Mouse (Mus musculus) midbrain, embryonic 14.5 days (tissue): Measurements from ENCODE around the gene Tmem109. TPM values are rescaled to one million over a fixed set of nuclear protein-coding genes. Genes with fewer than 3 reads are reported as not detected.

Experiments
- ATAC-seq: fragments of 200-750 bp; cut with Nextera tagmentation; 2 replicates; pipeline ENCODE4 v1.8.0; 2017; ENCODE audit warnings: moderate number of reproducible peaks, moderate library complexity; ENCODE audit not compliant: low FRiP score, low TSS enrichment
- DNase-seq: peaks from one replicate; pipeline ENCODE4 v3.0.0-alpha.2; 2015
- H3K27ac ChIP-seq: fragments of 300-500 bp; sonication (generic); replicated peaks from 2 replicates; pipeline ENCODE4 v1.5.1; 2014; ENCODE audit warnings: mild to moderate bottlenecking, low read depth, low read length, moderate library complexity
- H3K27me3 ChIP-seq: fragments of 300-500 bp; sonication (generic); 2 replicates; pipeline ENCODE4 v1.6.1; 2014; ENCODE audit warnings: low read length, control low read depth, mixed read lengths; ENCODE audit not compliant: control insufficient read depth, insufficient read depth
- H3K36me3 ChIP-seq: fragments of 300-500 bp; sonication (generic); 2 replicates; pipeline ENCODE4 v1.6.1; 2014; ENCODE audit warnings: low read length, control low read depth; ENCODE audit not compliant: control insufficient read depth, insufficient read depth
- H3K4me1 ChIP-seq: fragments of 300-500 bp; sonication (generic); 2 replicates; pipeline ENCODE4 v1.6.1; 2014; ENCODE audit warnings: mild to moderate bottlenecking, antibody characterized with exemption, low read length, control low read depth; ENCODE audit not compliant: control insufficient read depth, insufficient read depth
- H3K4me2 ChIP-seq: fragments of 300-500 bp; sonication (generic); 2 replicates; pipeline ENCODE4 v1.6.1; 2014; ENCODE audit warnings: mild to moderate bottlenecking, low read length, moderate library complexity
- H3K4me3 ChIP-seq: fragments of 300-500 bp; sonication (generic); replicated peaks from 2 replicates; pipeline ENCODE4 v1.5.1; 2014; ENCODE audit warnings: low read depth, low read length
- H3K9ac ChIP-seq: fragments of 300-500 bp; sonication (generic); replicated peaks from 2 replicates; pipeline ENCODE4 v1.6.1; 2014; ENCODE audit warnings: mild to moderate bottlenecking, low read length, moderate library complexity
- H3K9me3 ChIP-seq: fragments of 300-500 bp; sonication (generic); 2 replicates; pipeline ENCODE4 v1.6.1; 2016; ENCODE audit warnings: low read length, control low read depth, mixed read lengths; ENCODE audit not compliant: control insufficient read depth
- WGBS: fragments of 180-500 bp; shearing (Covaris S2); extraction: QIAGEN DNeasy Blood & Tissue Kit; methylation state at CpG from one replicate; pipeline ENCODE4 v1.1.7; 2014; 5-methylcytosine and 5-hydroxymethylcytosine counted together
- polyA plus RNA-seq: library from polyadenylated mRNA; unstranded; fragments of >200 nt; fragmentation: Nextera tagmentation; extraction: Ambion mirVana; gene quantifications from 2 replicates; pipeline ENCODE4 v1.2.1, GENCODE M21; 2014

The Tmem109 gene
- polyA plus RNA-seq, 1 experiment from 2014 or later, result 41.2 TPM

DNA sequence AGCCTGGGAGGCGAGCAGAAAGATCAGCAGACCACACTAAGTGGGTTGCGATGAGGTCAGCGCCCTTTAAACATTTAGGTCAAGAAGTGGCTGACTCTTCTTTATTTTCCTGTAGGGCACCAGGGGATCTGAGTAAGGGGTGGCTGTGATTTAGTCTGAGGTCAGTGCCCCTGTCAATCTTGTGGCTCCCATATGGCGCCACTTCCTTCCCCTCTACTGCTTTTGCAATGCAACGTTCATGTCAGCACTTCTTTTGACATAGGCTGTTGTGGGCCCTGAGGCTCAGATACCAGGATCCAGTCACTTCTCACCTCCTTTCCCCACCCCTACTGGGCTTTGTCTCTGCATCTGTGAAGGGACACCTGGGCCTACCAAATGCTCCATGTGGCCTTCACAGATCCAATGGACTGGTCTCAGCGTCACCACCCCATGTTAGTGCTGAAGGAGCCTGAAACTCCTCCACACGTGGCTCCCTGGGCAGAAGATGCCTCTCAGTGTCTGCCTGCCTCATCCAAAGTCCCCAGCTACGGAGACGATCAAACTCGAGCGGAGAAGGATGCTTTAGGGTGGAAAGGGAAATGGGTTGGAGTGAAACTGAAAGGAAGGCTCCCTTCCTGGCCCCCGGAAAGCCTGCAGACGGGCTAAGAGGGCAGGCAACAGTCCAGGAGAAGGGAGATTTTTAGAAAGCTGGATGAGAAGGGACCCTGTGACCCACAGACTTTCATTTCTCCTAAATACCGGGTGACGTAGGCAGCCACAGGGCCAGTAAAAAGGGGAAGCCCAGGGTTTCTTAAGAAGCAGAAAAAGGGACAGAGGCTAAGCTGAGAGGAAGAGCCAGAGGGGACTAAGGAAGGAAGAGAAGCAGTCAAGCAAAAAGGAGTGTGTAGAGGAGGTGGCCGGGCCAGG lies 39.8 kb downstream of the Tmem109 start:
- no peak overlapping the region for H3K9ac ChIP-seq
- no peak for ATAC-seq

DNA sequence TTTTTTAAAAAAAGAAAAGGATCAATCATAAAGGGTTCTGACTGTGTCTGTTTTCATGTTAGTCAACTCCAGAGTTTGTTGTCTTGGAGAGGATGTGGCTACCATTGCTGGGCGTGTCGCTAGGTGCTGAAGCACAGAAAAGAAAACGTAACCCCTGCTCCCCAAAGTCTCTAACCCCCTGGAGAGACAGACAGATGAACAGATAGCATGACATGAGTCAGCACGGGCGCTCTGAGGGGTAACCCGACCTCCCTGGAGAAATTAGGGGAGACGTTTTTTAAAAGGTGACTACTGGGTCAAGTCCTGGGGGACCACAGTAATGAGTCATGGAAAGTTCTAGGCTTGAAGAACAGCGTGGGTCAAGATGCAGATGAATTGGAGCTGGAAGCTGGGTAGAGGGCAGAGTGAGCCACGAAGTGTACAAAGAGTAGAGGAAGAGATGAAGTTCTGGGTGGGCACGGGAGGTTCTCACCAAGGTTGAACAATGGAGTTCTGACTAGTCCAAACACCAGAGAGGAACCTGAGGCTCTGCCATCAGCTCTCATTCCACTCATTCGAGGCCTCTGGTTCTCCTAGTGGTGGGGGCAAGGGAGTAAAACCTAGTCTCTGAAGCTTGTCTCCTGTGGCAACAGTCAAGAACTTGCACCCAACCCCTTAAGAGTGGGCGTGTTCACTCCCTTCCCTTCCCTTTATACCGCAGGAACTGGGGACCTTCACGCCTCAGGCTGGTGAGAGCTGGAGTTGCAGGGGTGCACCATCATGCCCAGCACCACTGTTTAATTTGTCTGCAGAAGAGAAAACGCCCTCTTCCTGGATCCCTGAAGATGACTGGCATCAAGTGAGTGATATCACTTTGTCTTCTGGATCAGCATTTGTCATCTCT lies 42.5 kb downstream of the Tmem109 start, which contains the start of gene Slc15a3:
Slc15a3 (plus strand) TSS at position 718 of the 883 bp plus-strand sequence.
- no peak within 1 kb of the TSS for H3K4me2 ChIP-seq
- no peak within 1 kb of the TSS for H3K27ac ChIP-seq
- H3K27me3 ChIP-seq, result no peaks in the 10 kb centered on the region
- DNase-seq, result no peak
- WGBS, result 87% methylated on average over 15 of the region's 15 CpGs
- H3K9ac ChIP-seq, result no peak within 1 kb of the TSS
- H3K4me1 ChIP-seq, result no peaks in the 10 kb centered on the region
- no peaks in the 10 kb centered on the region for H3K9me3 ChIP-seq
- no peak within 1 kb of the TSS for H3K4me3 ChIP-seq
- no peak for ATAC-seq
- no peaks in the 10 kb centered on the region for H3K36me3 ChIP-seq

More for the DNA sequence above, 39.8 kb downstream of the Tmem109 start:
- 58% methylated on average over 16 of the region's 16 CpGs for WGBS
- Histone ChIP-seq H3K9me3 (no peaks in the 10 kb centered on the region), H3K36me3 (no peaks in the 10 kb centered on the region), H3K4me2 (no peak overlapping the region), H3K27me3 (no peaks in the 10 kb centered on the region), H3K27ac (no peak overlapping the region), H3K4me3 (no peak overlapping the region), H3K4me1 (no peaks in the 10 kb centered on the region)
- no peak for DNase-seq

DNA sequence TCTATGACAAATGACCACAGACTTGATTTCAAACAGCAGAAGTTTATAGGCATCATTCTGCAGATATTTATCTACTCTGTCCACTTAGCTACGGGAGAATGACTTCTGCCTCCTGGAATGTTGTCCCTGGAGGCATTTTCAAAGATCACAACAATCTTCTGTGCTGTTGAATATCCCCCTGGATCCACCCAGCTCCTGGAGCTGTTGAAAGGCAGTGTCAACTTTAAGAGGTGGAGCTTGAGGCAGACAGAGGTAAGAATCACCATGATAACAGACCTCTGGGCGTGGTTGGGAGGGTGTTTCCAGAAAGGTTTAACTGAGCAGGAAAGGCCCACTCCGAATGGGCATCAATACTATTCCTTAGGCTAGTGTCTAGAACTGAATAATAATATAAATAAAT lies 46.1 kb downstream of the Tmem109 start:
- no peak overlapping the region for H3K27ac ChIP-seq

DNA sequence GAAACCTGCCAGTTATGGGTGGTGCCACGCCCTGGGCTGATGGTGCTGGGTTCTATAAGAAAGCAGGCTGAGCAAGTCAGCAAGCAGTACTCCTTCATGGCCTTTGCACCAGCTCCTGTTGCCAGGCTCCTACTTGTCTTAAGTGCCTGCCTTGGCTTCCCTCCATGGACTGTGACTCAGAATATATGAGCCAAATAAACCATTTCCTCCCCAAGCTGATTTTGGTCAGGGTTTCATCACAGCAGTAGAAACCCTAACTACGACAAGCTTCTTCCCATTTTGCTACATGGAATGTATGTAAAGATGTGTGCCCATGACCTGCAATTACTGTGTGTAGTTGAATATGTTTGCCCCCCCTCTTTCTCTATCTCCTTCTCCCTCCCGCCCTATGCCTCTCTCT lies 48.2 kb downstream of the Tmem109 start:
- Histone ChIP-seq H3K27ac (no peak overlapping the region), H3K36me3 (no peaks in the 10 kb centered on the region), H3K27me3 (no peaks in the 10 kb centered on the region), H3K4me3 (no peak overlapping the region), H3K4me2 (no peak overlapping the region), H3K9ac (no peak overlapping the region), H3K4me1 (no peaks in the 10 kb centered on the region), H3K9me3 (no peaks in the 10 kb centered on the region)
- WGBS, result 82% methylated on average over 3 of the region's 3 CpGs
- ATAC-seq, result no peak
- no peak for DNase-seq

More for the DNA sequence above, 46.1 kb downstream of the Tmem109 start:
- no peaks in the 10 kb centered on the region for H3K36me3 ChIP-seq
- H3K4me1 ChIP-seq, result no peaks in the 10 kb centered on the region
- no peak overlapping the region for H3K9ac ChIP-seq
- no peak for ATAC-seq
- H3K27me3 ChIP-seq, result no peaks in the 10 kb centered on the region
- WGBS, result 68% methylated on average over 3 of the region's 3 CpGs
- no peak for DNase-seq
- H3K4me3 ChIP-seq, result no peak overlapping the region
- H3K9me3 ChIP-seq, result no peaks in the 10 kb centered on the region
- no peak overlapping the region for H3K4me2 ChIP-seq

DNA sequence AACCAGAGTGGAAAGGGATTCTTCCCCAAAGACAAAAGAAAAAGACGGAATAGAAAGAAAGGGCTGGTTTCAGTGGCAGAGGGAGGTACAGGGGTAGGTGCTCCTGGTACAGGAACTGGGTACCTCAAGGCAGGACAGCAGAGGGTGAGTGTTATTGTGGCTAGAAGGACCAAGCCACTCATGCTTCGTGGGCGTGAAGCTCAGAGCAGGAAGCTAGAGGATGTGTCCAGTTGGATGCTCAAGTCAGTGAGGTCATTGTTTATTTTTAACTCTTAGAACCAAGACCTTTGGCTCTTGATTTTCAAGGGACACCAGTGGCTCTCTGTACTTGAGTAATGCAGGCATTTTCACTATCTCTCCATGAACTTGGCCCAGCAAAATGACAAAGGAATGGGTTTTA lies 49.8 kb downstream of the Tmem109 start:
- no peaks in the 10 kb centered on the region for H3K27me3 ChIP-seq
- no peak overlapping the region for H3K4me3 ChIP-seq
- no peaks in the 10 kb centered on the region for H3K4me1 ChIP-seq
- ATAC-seq (no peak), DNase-seq (no peak)
- no peaks in the 10 kb centered on the region for H3K36me3 ChIP-seq
- H3K4me2 ChIP-seq, result no peak overlapping the region
- H3K9ac ChIP-seq, result no peak overlapping the region
- WGBS, result 93% methylated on average over 3 of the region's 3 CpGs
- H3K9me3 ChIP-seq, result no peaks in the 10 kb centered on the region
- H3K27ac ChIP-seq, result no peak overlapping the region

DNA sequence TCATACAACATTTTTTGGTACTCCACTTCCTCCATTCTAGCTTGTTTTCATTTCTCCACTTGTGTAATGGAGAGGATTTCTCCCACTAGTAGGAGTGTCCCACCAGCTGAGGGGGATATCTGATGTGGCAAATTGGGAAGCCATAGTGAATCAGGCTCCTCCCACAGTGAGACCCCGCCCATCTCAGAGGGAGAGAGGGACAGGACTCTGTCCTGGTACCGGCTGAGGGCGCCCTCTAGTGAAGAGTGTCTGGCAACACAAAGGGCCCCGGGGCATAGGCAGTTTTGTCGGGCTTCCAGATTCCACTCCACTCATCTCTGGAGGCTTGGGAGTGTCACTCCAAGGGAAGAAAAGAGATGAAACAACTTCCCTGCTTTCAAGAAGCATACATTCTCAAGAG lies 50.4 kb downstream of the Tmem109 start:
- no peak overlapping the region for H3K4me3 ChIP-seq
- no peaks in the 10 kb centered on the region for H3K4me1 ChIP-seq
- no peaks in the 10 kb centered on the region for H3K27me3 ChIP-seq
- H3K9ac ChIP-seq, result no peak overlapping the region
- ATAC-seq (no peak), DNase-seq (peak; percentile 54)
- WGBS, result 12% methylated on average over 5 of the region's 5 CpGs
- H3K9me3 ChIP-seq, result no peaks in the 10 kb centered on the region
- no peaks in the 10 kb centered on the region for H3K36me3 ChIP-seq
- H3K4me2 ChIP-seq, result no peak overlapping the region
- H3K27ac ChIP-seq, result no peak overlapping the region

DNA sequence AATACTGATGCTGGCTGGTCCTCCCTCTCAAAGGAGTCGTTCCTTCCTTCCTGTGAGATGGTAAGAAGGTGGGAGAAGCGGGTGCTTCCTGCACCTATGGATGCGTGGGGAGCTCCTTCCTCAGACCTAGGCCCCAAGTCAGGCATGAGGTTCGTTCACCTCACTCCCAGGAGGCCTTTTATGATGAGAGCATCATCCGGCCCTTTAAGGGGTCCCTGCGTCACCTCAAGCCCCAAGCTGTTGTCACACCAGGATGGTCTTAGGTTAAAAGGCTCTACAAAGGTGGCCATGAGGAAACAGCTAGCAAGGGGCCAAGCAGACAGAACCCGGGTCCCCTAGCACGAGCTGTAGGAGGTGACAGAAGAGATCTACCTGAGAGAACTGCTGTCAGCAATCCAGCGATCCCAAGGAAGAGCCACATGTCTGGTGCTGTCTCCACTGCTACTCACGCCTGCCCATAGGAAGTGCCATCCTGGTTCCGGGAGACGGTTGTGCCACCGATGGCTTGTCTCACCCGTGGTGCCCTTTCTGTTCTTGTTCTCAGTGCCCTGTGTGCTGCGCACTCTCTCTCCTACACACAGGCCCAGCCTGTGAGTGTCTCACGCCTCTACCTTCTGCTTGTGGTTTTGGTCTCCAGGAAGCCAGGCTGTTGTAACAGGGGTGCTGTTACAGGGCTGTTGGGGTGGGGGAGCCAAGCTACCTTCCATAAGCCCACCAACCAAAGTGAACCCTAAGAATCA lies 52.2 kb downstream of the Tmem109 start, which contains the start of gene Cd6:
Cd6 (minus strand) TSS at position 623 of the 740 bp plus-strand sequence.
- Histone ChIP-seq H3K27ac (no peak within 1 kb of the TSS), H3K4me1 (no peaks in the 10 kb centered on the region), H3K9ac (no peak within 1 kb of the TSS), H3K9me3 (no peaks in the 10 kb centered on the region), H3K4me2 (no peak within 1 kb of the TSS), H3K4me3 (no peak within 1 kb of the TSS), H3K36me3 (no peaks in the 10 kb centered on the region), H3K27me3 (no peaks in the 10 kb centered on the region)
- DNase-seq, result no peak
- whole genome bisulfite sequencing, result 92% methylated on average over 16 of the region's 16 CpGs
- no peak for ATAC-seq

DNA sequence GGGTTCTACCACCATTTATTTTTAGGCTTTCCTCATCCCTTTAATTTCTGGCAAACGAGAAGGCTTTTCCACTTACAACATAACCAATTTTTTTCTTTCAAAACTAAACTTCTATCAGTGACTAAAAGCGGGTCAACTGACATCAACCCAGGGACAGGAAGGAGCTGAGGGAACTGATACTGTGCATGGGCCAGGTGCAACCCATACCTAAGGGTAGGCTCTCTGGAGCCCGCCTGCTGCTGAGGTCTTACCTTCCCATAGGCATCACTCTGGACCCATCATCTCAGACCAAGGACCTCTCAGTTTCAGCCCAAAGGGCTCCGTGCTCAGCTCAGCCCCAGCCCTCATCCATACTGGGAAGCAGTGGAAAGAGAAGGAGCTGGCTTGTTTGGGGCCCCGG lies 53.5 kb downstream of the Tmem109 start:
- Histone ChIP-seq H3K27ac (no peak overlapping the region), H3K4me2 (no peak overlapping the region), H3K9me3 (no peaks in the 10 kb centered on the region), H3K36me3 (no peaks in the 10 kb centered on the region), H3K4me3 (no peak overlapping the region), H3K27me3 (no peaks in the 10 kb centered on the region), H3K9ac (no peak overlapping the region), H3K4me1 (no peaks in the 10 kb centered on the region)
- no peak for DNase-seq
- WGBS, result 93% methylated on average over 5 of the region's 5 CpGs
- no peak for ATAC-seq
